Mouse (Mus musculus) forebrain, embryonic 14.5 days (tissue): ENCODE measurements at regions not wholly inside any gene's neighbourhood (a gene's known extent, or its start where the extent isn't known, plus 50 kb on each side); places are given as distances from the start of the nearest gene placed in this dataset.

Experiments
- ATAC-seq: fragments of 200-750 bp; cut with Nextera tagmentation; 2 replicates; pipeline ENCODE4 v1.8.0; 2017; ENCODE audit warnings: mild to moderate bottlenecking, moderate library complexity
- DNase-seq: peaks from one replicate; pipeline ENCODE4 v3.0.0-alpha.2; 2015; ENCODE audit warnings: low spot score
- H3K27ac ChIP-seq: fragments of 300-500 bp; sonication (generic); 2 replicates; pipeline ENCODE4 v1.5.1; 2014; ENCODE audit warnings: low read depth, mild to moderate bottlenecking, control low read depth, low read length, moderate library complexity
- H3K27me3 ChIP-seq: fragments of 300-500 bp; sonication (generic); replicated peaks from 2 replicates; pipeline ENCODE4 v1.6.1; 2014; ENCODE audit warnings: low read length, control low read depth, mixed read lengths; ENCODE audit not compliant: control insufficient read depth, insufficient read depth
- H3K36me3 ChIP-seq: fragments of 300-500 bp; sonication (generic); 2 replicates; pipeline ENCODE4 v1.6.1; 2014; ENCODE audit warnings: low read length, control low read depth; ENCODE audit not compliant: control insufficient read depth, insufficient read depth
- H3K4me1 ChIP-seq: fragments of 300-500 bp; sonication (generic); 2 replicates; pipeline ENCODE4 v1.6.1; 2014; ENCODE audit warnings: antibody characterized with exemption, low read length, control low read depth; ENCODE audit not compliant: control insufficient read depth, insufficient read depth
- H3K4me2 ChIP-seq: fragments of 300-500 bp; sonication (generic); 2 replicates; pipeline ENCODE4 v1.6.1; 2014; ENCODE audit warnings: mild to moderate bottlenecking, control low read depth, low read length
- H3K4me3 ChIP-seq: fragments of 300-500 bp; sonication (generic); 2 replicates; pipeline ENCODE4 v1.5.1; 2014; ENCODE audit warnings: low read depth, low read length, control low read depth
- H3K9ac ChIP-seq: fragments of 300-500 bp; sonication (generic); 2 replicates; pipeline ENCODE4 v1.6.1; 2014; ENCODE audit warnings: mild to moderate bottlenecking, low read length, control low read depth, moderate library complexity
- H3K9me3 ChIP-seq: fragments of 300-500 bp; sonication (generic); replicated peaks from 2 replicates; pipeline ENCODE4 v1.6.1; 2016; ENCODE audit warnings: low read length, control low read depth, mixed read lengths; ENCODE audit not compliant: control insufficient read depth
- WGBS: fragments of 180-500 bp; shearing (Covaris S2); extraction: QIAGEN DNeasy Blood & Tissue Kit; methylation state at CpG from one replicate; pipeline ENCODE4 v1.1.7; 2014; 5-methylcytosine and 5-hydroxymethylcytosine counted together

DNA sequence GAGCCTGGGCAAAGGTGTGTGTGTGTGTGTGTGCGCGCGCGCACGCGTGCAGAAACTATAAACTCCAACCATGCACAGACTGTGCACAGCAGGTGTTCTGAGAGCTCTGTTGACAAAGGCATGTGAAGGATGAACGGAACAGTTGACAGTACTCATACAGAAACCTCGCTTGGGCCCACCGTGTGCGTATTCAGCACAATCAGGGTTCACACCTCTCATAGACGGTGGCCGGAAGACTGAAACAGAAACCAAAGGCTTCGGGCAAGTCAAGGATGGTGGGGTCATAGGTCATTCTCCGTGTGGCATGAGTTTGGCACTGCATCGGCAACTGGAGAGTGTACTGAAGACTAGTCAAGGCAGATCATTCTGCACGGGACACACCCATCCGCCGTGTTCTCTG lies 113.2 kb upstream of the Ubr2 start:
- WGBS: 92% methylated on average over 18 of the region's 18 CpGs
- Histone ChIP-seq H3K4me1 (no peaks in the 10 kb centered on the region), H3K9ac (no peak overlapping the region), H3K4me2 (no peak overlapping the region), H3K9me3 (no peaks in the 10 kb centered on the region), H3K36me3 (no peaks in the 10 kb centered on the region), H3K27me3 (no peaks in the 10 kb centered on the region), H3K27ac (no peak overlapping the region), H3K4me3 (no peak overlapping the region)
- no peak for ATAC-seq
- DNase-seq: no peak

DNA sequence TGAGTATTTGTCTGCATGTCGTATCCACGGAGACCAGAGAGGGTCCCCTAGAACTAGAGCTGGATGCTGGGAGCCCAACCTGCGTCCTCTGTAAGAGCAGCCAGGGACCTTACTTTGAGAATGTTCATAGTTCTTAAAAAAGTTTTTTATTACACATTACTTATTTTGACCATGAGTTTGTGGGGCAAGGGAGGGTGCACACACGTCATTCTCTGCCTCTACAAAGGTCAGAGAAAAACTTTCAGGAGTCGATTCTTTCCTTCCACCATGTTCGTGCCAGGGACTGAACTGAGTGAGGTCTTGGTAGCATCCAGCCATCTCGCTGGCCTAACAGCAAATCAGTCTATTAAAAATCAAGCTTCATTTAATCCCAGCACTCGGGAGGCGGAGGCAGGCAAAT lies 111.9 kb upstream of the Ubr2 start:
- ATAC-seq (no peak), DNase-seq (no peak)
- Histone ChIP-seq H3K9ac (no peak overlapping the region), H3K36me3 (no peaks in the 10 kb centered on the region), H3K27ac (no peak overlapping the region), H3K4me1 (no peaks in the 10 kb centered on the region), H3K4me2 (no peak overlapping the region), H3K4me3 (no peak overlapping the region), H3K9me3 (no peaks in the 10 kb centered on the region), H3K27me3 (no peaks in the 10 kb centered on the region)
- 84% methylated on average over 9 of the region's 9 CpGs for WGBS

DNA sequence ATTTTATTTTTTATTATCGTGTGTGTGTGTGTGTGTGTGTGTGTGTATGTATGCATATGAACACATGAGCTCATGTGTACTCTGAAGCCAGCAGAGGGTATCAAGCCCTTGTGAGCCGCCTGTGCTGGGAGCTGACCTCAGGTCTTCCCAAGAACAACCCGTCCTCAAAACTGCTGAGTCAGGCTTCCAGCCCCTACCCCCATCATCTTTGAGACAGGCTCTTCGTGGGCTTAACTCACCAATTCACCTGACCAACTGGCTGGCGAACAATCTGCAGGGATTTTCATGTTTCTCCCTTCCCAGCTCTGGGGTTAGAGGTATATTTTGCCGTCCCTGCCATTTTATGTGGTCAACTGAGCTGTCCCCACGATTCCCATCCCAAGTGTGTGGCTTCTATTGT lies 107.7 kb upstream of the Ubr2 start:
- Histone ChIP-seq H3K4me2 (no peak overlapping the region), H3K27ac (no peak overlapping the region), H3K9me3 (no peaks in the 10 kb centered on the region), H3K4me3 (no peak overlapping the region), H3K27me3 (no peaks in the 10 kb centered on the region), H3K4me1 (no peaks in the 10 kb centered on the region), H3K9ac (no peak overlapping the region), H3K36me3 (no peaks in the 10 kb centered on the region)
- DNase-seq (no peak), ATAC-seq (no peak)
- WGBS: 85% methylated on average over 7 of the region's 7 CpGs

DNA sequence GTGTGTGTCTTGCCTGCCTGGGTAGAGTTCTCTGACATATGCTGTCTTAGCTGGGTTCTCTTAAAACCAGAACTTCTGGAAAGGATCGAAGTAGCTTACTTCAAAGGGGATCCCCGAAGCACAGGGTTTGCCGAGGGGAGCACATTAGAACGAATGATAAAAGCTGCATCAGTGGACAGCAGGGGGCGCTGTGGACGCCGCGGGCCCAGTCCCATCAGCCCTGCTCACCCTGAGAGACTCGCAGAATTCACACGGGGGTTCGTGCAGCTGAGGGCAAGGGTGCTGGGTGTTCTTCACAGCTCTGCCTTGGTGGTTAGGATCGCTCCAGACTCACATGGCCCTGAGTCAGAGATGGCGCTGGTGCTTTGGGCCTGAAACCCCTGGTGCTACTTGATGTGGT lies 105.4 kb upstream of the Ubr2 start:
- Histone ChIP-seq H3K9me3 (no peaks in the 10 kb centered on the region), H3K4me2 (no peak overlapping the region), H3K27me3 (no peaks in the 10 kb centered on the region), H3K27ac (no peak overlapping the region), H3K4me1 (no peaks in the 10 kb centered on the region), H3K4me3 (no peak overlapping the region), H3K36me3 (no peaks in the 10 kb centered on the region), H3K9ac (no peak overlapping the region)
- ATAC-seq (no peak), DNase-seq (peak; percentile 25)
- WGBS: 48% methylated on average over 13 of the region's 13 CpGs

DNA sequence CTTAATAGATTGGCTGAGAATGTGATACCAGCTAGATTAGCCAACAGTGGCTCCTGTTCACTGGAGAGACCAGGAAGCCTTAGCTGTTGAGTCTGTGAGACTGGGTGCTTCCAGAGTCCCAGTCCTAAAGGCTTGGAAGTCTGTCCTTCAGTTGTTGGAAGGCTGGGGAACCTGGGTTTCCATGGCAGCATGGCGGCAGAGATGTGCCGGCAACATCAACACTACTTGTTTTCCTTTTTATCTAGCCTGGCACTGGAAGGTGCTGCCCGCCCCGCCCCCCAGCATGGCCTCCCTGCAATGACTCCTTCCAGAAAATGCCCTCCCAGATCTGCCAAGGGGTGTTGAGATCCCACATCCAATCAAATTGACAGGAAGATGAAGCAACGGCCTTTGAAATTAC lies 104.8 kb upstream of the Ubr2 start:
- Histone ChIP-seq H3K4me2 (no peak overlapping the region), H3K9me3 (no peaks in the 10 kb centered on the region), H3K4me1 (no peaks in the 10 kb centered on the region), H3K9ac (no peak overlapping the region), H3K36me3 (no peaks in the 10 kb centered on the region), H3K27me3 (no peaks in the 10 kb centered on the region), H3K4me3 (no peak overlapping the region), H3K27ac (no peak overlapping the region)
- no peak for ATAC-seq
- WGBS: 89% methylated on average over 5 of the region's 5 CpGs
- no peak for DNase-seq

DNA sequence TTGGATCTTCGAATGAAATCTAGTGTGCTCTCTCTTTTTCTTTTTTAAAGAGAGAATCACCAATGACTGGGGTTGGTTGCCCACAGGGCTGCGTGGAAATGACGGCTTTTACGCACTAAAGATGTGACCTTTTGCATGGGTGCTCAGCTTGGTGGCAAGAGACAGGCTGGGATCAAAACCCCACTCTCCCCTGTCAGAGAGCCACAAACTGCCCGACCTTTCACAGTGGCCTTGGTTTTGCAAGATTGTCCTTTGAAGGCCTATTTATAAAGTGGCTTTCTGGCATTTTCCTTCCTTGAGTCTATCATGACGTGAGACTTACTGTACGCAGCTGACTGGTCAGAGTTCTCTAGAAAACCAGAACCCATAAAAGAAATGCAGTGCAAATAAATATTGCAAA lies 104.4 kb upstream of the Ubr2 start:
- Histone ChIP-seq H3K27me3 (no peaks in the 10 kb centered on the region), H3K4me2 (no peak overlapping the region), H3K36me3 (no peaks in the 10 kb centered on the region), H3K9ac (no peak overlapping the region), H3K4me1 (no peaks in the 10 kb centered on the region), H3K27ac (no peak overlapping the region), H3K4me3 (no peak overlapping the region), H3K9me3 (no peaks in the 10 kb centered on the region)
- 93% methylated on average over 7 of the region's 7 CpGs for WGBS
- DNase-seq: no peak
- ATAC-seq: no peak

DNA sequence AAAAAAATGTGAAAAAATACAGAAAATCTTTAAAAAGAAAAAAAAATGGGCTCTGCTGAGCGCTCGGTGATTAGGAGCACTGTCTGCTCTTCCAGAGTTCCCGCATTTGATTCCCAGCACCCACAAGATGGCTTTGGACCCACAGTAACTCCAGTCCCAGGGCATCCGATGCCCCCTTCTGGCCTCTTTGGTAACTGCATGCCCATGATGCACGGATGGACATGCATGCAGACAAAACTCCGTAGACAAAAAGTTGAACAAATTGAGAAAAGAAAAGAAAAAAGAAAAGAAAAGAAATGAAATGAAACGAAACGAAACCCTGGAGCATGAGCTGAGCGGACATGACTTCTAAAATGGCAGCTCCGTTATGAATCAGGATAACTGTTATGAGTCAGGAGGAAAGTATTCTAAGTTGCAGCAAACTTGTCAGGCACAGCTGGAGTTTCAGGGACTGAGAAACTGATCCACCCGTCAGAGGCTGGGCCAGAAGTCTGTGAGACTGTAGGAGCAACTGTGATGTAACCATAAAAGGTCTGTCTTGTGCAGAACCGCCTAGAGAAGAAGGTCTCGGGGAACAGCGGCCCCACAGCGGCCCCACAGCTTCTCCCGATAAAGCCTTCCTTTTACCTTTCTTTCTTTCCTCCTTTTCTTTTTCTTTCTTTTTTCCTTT lies 102.3 kb upstream of the Ubr2 start:
- no peaks in the 10 kb centered on the region for H3K36me3 ChIP-seq
- no peaks in the 10 kb centered on the region for H3K27me3 ChIP-seq
- no peak for DNase-seq
- no peaks in the 10 kb centered on the region for H3K9me3 ChIP-seq
- ATAC-seq: no peak
- H3K4me3 ChIP-seq: no peak overlapping the region
- H3K4me2 ChIP-seq: no peak overlapping the region
- WGBS: 91% methylated on average over 16 of the region's 16 CpGs
- no peak overlapping the region for H3K9ac ChIP-seq
- no peak overlapping the region for H3K27ac ChIP-seq
- H3K4me1 ChIP-seq: no peaks in the 10 kb centered on the region

DNA sequence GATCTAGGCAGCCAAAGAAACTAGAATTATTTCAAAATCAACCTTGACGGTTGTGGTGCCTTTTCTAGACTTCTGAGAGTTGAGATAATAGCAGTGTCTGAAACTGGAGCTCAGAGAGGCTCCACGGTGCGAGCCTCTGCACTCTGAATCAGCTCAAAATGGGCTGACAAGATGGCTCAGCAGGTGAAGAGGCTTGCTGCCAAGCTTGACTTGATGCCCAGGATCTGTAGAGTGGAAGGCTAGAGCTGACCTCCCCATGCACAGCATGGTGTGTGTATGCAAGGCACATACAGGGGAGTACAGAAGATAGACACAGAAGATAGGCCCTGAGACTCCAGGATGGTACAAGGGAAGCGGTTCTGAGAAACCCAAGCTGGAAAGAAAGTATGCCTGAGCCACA lies 100.5 kb upstream of the Ubr2 start:
- no peak overlapping the region for H3K4me2 ChIP-seq
- no peak overlapping the region for H3K9ac ChIP-seq
- DNase-seq (no peak), ATAC-seq (no peak)
- no peaks in the 10 kb centered on the region for H3K27me3 ChIP-seq
- H3K27ac ChIP-seq: no peak overlapping the region
- WGBS: 82% methylated on average over 4 of the region's 4 CpGs
- H3K36me3 ChIP-seq: no peaks in the 10 kb centered on the region
- no peaks in the 10 kb centered on the region for H3K9me3 ChIP-seq
- no peak overlapping the region for H3K4me3 ChIP-seq
- no peaks in the 10 kb centered on the region for H3K4me1 ChIP-seq

DNA sequence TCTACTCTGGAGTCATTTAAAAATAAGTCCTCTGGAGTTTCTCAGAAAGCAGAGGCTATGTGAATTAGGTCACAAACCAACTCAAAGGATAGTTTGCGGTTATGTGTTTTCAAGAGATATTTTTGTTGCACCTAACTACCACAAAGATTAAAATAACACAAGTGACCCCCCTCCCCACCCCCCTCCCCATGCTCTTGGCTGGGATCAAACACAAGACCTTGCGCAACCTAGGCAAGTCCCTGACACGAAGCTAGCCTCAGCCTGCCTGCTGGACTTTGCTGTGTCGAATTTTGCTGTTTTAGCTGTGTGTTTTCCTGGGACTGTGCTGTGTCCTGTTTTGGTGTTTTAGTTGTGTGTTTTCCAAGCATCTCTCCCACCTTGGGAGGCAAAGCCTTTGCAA lies 94.0 kb upstream of the Ubr2 start:
- Histone ChIP-seq H3K9me3 (no peaks in the 10 kb centered on the region), H3K9ac (no peak overlapping the region), H3K27me3 (no peaks in the 10 kb centered on the region), H3K36me3 (no peaks in the 10 kb centered on the region), H3K4me3 (no peak overlapping the region), H3K4me2 (no peak overlapping the region), H3K27ac (no peak overlapping the region), H3K4me1 (no peaks in the 10 kb centered on the region)
- DNase-seq (no peak), ATAC-seq (no peak)
- WGBS: 91% methylated on average over 4 of the region's 4 CpGs
